ENCODE assay signal across 10 mouse cellular contexts in genomic region chr1:53931314-53931713, GRCm38 (mm10).
"Had no signal": no experiment of that assay in that cellular context is flagged by ENCODE, and none has a peak within 500 bp of the region (broad histone marks: within the 10 kb centered on the region; RNA-seq: fewer than 3 reads in every experiment).

No protein-coding gene starts in this region.

- H3K36me3 ChIP-seq: intestine, embryonic 15.5 days; limb, embryonic 10.5 days; lung, embryonic 15.5 days; midbrain, embryonic 13.5 days; stomach, embryonic 15.5 days had no signal

- H3K4me3 ChIP-seq: intestine, embryonic 15.5 days; left cerebral cortex, adult 2 months; limb, embryonic 10.5 days; lung, embryonic 15.5 days; midbrain, embryonic 13.5 days; stomach, embryonic 15.5 days had no signal

- H3K27ac ChIP-seq: intestine, embryonic 15.5 days; left cerebral cortex, adult 2 months; limb, embryonic 10.5 days; liver, embryonic 14.5 days; lung, embryonic 15.5 days; midbrain, embryonic 13.5 days; stomach, embryonic 15.5 days had no signal

- H3K9me3 ChIP-seq: intestine, embryonic 15.5 days; limb, embryonic 10.5 days; lung, embryonic 15.5 days; midbrain, embryonic 13.5 days; stomach, embryonic 15.5 days had no signal

- ATAC-seq: intestine, embryonic 15.5 days; midbrain, embryonic 13.5 days had no signal

- H3K4me2 ChIP-seq: intestine, embryonic 15.5 days; lung, embryonic 15.5 days; midbrain, embryonic 13.5 days; stomach, embryonic 15.5 days had no signal

- H3K9ac ChIP-seq: intestine, embryonic 15.5 days; liver, embryonic 14.5 days; lung, embryonic 15.5 days; midbrain, embryonic 13.5 days; stomach, embryonic 15.5 days had no signal

- DNase-seq: kidney, postnatal 25 days; right cerebral cortex, postnatal 14 days; thymus, postnatal 36 days had no signal

- H3K27me3 ChIP-seq: intestine, embryonic 15.5 days; lung, embryonic 15.5 days; midbrain, embryonic 13.5 days; stomach, embryonic 15.5 days had no signal

- H3K4me1 ChIP-seq: intestine, embryonic 15.5 days; midbrain, embryonic 13.5 days; stomach, embryonic 15.5 days had no signal
